Mouse (Mus musculus) hindbrain, embryonic 14.5 days (tissue): Measurements from ENCODE around the gene Frmd4a. TPM values are rescaled to one million over a fixed set of nuclear protein-coding genes. Genes with fewer than 3 reads are reported as not detected.
A peak's percentile ranks its signal among the peaks of the same experiment; 100 is the strongest.

Experiments
- ATAC-seq: fragments of 200-750 bp; cut with Nextera tagmentation; 2 replicates; pipeline ENCODE4 v1.8.0; 2017; ENCODE audit warnings: moderate number of reproducible peaks, mild to moderate bottlenecking, moderate TSS enrichment, moderate library complexity; ENCODE audit not compliant: low FRiP score
- DNase-seq: peaks from one replicate; pipeline ENCODE4 v3.0.0-alpha.2; 2015; ENCODE audit warnings: low spot score
- H3K27ac ChIP-seq: fragments of 300-500 bp; sonication (generic); 2 replicates; pipeline ENCODE4 v1.5.1; 2014; ENCODE audit warnings: mild to moderate bottlenecking, moderate library complexity
- H3K27me3 ChIP-seq: fragments of 300-500 bp; sonication (generic); 2 replicates; pipeline ENCODE4 v1.6.1; 2014; ENCODE audit warnings: mild to moderate bottlenecking, low read length, mixed read lengths; ENCODE audit not compliant: control insufficient read depth, insufficient read depth
- H3K36me3 ChIP-seq: fragments of 300-500 bp; sonication (generic); replicated peaks from 2 replicates; pipeline ENCODE4 v1.6.1; 2014; ENCODE audit not compliant: control insufficient read depth, insufficient read depth
- H3K4me1 ChIP-seq: fragments of 300-500 bp; sonication (generic); replicated peaks from 2 replicates; pipeline ENCODE4 v1.6.1; 2014; ENCODE audit warnings: antibody characterized with exemption, low read length, mixed read lengths; ENCODE audit not compliant: control insufficient read depth, insufficient read depth
- H3K4me2 ChIP-seq: fragments of 300-500 bp; sonication (generic); replicated peaks from 2 replicates; pipeline ENCODE4 v1.6.1; 2014; ENCODE audit warnings: mild to moderate bottlenecking, moderate library complexity
- H3K4me3 ChIP-seq: fragments of 300-500 bp; sonication (generic); replicated peaks from 2 replicates; pipeline ENCODE4 v1.5.1; 2014; ENCODE audit warnings: mild to moderate bottlenecking, low read length
- H3K9ac ChIP-seq: fragments of 300-500 bp; sonication (generic); 2 replicates; pipeline ENCODE4 v1.6.1; 2014
- H3K9me3 ChIP-seq: fragments of 300-500 bp; sonication (generic); 2 replicates; pipeline ENCODE4 v1.6.1; 2016; ENCODE audit warnings: low read length; ENCODE audit not compliant: control insufficient read depth
- WGBS: fragments of 180-500 bp; shearing (Covaris S2); extraction: QIAGEN DNeasy Blood & Tissue Kit; methylation state at CpG from one replicate; pipeline ENCODE4 v1.1.7; 2014; 5-methylcytosine and 5-hydroxymethylcytosine counted together
- polyA plus RNA-seq: library from polyadenylated mRNA; unstranded; fragments of >200 nt; fragmentation: Nextera tagmentation; extraction: Ambion mirVana; gene quantifications from 2 replicates; pipeline ENCODE4 v1.2.1, GENCODE M21; 2014

Frmd4a gene
- polyA plus RNA-seq, 1 experiment from 2014 or later: 56.9 TPM

- no peak overlapping the region for H3K4me2 ChIP-seq
- no peaks in the 10 kb centered on the region for H3K4me1 ChIP-seq
- ATAC-seq: no peak
- no peaks in the 10 kb centered on the region for H3K36me3 ChIP-seq
- DNase-seq: no peak
- no peak overlapping the region for H3K4me3 ChIP-seq
- no peaks in the 10 kb centered on the region; the same call in 1 of the 2 replicates for H3K27me3 ChIP-seq
- no peaks in the 10 kb centered on the region for H3K9me3 ChIP-seq
- WGBS: 90% methylated on average over 5 of the region's 5 CpGs
- H3K9ac ChIP-seq: no peak overlapping the region
- H3K27ac ChIP-seq: no peak overlapping the region
These were observed 363.4 kb downstream of the Frmd4a start for GRCm38 (mm10) chr2:4380926-4381325.

GRCm38 (mm10) chr2:4386468-4386867, 369.0 kb downstream of the Frmd4a start:
- ATAC-seq: peak; percentile 34; the same call in 1 of the 2 replicates
- DNase-seq: no peak
- Histone ChIP-seq H3K36me3 (no peaks in the 10 kb centered on the region), H3K4me2 (no peak overlapping the region), H3K4me3 (no peak overlapping the region), H3K9ac (no peak overlapping the region), H3K9me3 (no peaks in the 10 kb centered on the region), H3K27ac (no peak overlapping the region), H3K27me3 (no peaks in the 10 kb centered on the region; the same call in 1 of the 2 replicates), H3K4me1 (0 out of 2 replicates have a peak, but pooled peaks cover 4% of the 10 kb centered on the region)
- WGBS: 32% methylated on average over 6 of the region's 6 CpGs

- Histone ChIP-seq H3K27ac (no peak overlapping the region), H3K4me1 (peaks cover 9% of the 10 kb centered on the region; the same call in 1 of the 2 replicates), H3K9me3 (no peaks in the 10 kb centered on the region), H3K27me3 (no peaks in the 10 kb centered on the region), H3K4me3 (no peak overlapping the region), H3K36me3 (no peaks in the 10 kb centered on the region), H3K9ac (no peak overlapping the region), H3K4me2 (0 out of 2 replicates have a peak overlapping the region, but pooled peaks have one; percentile 7)
- WGBS: 19% methylated on average over 6 of the region's 6 CpGs
- DNase-seq: no peak
- ATAC-seq: no peak
These were observed 371.8 kb downstream of the Frmd4a start for GRCm38 (mm10) chr2:4389330-4389729.

GRCm38 (mm10) chr2:4391091-4391490, 373.6 kb downstream of the Frmd4a start:
- no peak overlapping the region for H3K4me3 ChIP-seq
- H3K27ac ChIP-seq: no peak overlapping the region
- no peaks in the 10 kb centered on the region for H3K9me3 ChIP-seq
- H3K4me1 ChIP-seq: peaks cover 9% of the 10 kb centered on the region; the same call in 1 of the 2 replicates
- H3K9ac ChIP-seq: no peak overlapping the region
- no peak for DNase-seq
- no peaks in the 10 kb centered on the region for H3K36me3 ChIP-seq
- H3K27me3 ChIP-seq: no peaks in the 10 kb centered on the region
- WGBS: 89% methylated on average over 4 of the region's 4 CpGs
- no peak for ATAC-seq
- no peak overlapping the region for H3K4me2 ChIP-seq

GRCm38 (mm10) chr2:4391678-4392085, 374.2 kb downstream of the Frmd4a start:
- Histone ChIP-seq H3K9me3 (no peaks in the 10 kb centered on the region), H3K4me2 (no peak overlapping the region), H3K27me3 (no peaks in the 10 kb centered on the region), H3K4me3 (no peak overlapping the region), H3K27ac (no peak overlapping the region), H3K36me3 (no peaks in the 10 kb centered on the region), H3K4me1 (peaks cover 9% of the 10 kb centered on the region; the same call in 1 of the 2 replicates), H3K9ac (no peak overlapping the region)
- WGBS: 49% methylated on average over 7 of the region's 7 CpGs
- no peak for ATAC-seq
- DNase-seq: no peak

GRCm38 (mm10) chr2:4393046-4393445, 375.5 kb downstream of the Frmd4a start:
- Histone ChIP-seq H3K9me3 (no peaks in the 10 kb centered on the region), H3K27me3 (no peaks in the 10 kb centered on the region), H3K27ac (no peak overlapping the region), H3K4me2 (no peak overlapping the region), H3K4me1 (peaks cover 9% of the 10 kb centered on the region; the same call in 1 of the 2 replicates), H3K36me3 (no peaks in the 10 kb centered on the region), H3K9ac (no peak overlapping the region), H3K4me3 (no peak overlapping the region)
- DNase-seq: no peak
- no peak for ATAC-seq
- 94% methylated on average over 4 of the region's 4 CpGs for WGBS

GRCm38 (mm10) chr2:4394641-4395040, 377.1 kb downstream of the Frmd4a start:
- Histone ChIP-seq H3K4me1 (peaks cover 6% of the 10 kb centered on the region; the same call in 1 of the 2 replicates), H3K4me2 (no peak overlapping the region), H3K27ac (no peak overlapping the region), H3K36me3 (no peaks in the 10 kb centered on the region), H3K9me3 (no peaks in the 10 kb centered on the region), H3K27me3 (no peaks in the 10 kb centered on the region), H3K4me3 (no peak overlapping the region), H3K9ac (no peak overlapping the region)
- WGBS: 90% methylated on average over 7 of the region's 7 CpGs
- DNase-seq: no peak
- no peak for ATAC-seq

- ATAC-seq: no peak
- Histone ChIP-seq H3K4me3 (no peak overlapping the region), H3K4me2 (peak overlapping the region; percentile 11; the same call in 1 of the 2 replicates), H3K27ac (peak overlapping the region; percentile 100), H3K4me1 (peaks cover 23% of the 10 kb centered on the region), H3K9ac (no peak overlapping the region), H3K36me3 (no peaks in the 10 kb centered on the region), H3K27me3 (no peaks in the 10 kb centered on the region), H3K9me3 (no peaks in the 10 kb centered on the region)
- 61% methylated on average over 1 of the region's 1 CpGs for WGBS
- no peak for DNase-seq
These were observed 382.2 kb downstream of the Frmd4a start for GRCm38 (mm10) chr2:4399721-4400120.

- Histone ChIP-seq H3K27me3 (no peaks in the 10 kb centered on the region), H3K4me3 (peak overlapping the region; percentile 73), H3K4me2 (peak overlapping the region; percentile 61), H3K36me3 (no peaks in the 10 kb centered on the region), H3K4me1 (peaks cover 36% of the 10 kb centered on the region), H3K27ac (peak overlapping the region; percentile 100), H3K9ac (peak overlapping the region; percentile 96), H3K9me3 (no peaks in the 10 kb centered on the region)
- ATAC-seq (peak; percentile 78), DNase-seq (peak; percentile 66)
- WGBS: under 1% methylated on average over 71 of the region's 74 CpGs
These were observed 383.5 kb downstream of the Frmd4a start for GRCm38 (mm10) chr2:4400771-4401596.
